Mouse (Mus musculus) hindbrain, embryonic 14.5 days (tissue): ENCODE measurements around the gene Fcf1. TPM values are rescaled to one million over a fixed set of nuclear protein-coding genes. Genes with fewer than 3 reads are reported as not detected.
A peak's percentile ranks its signal among the peaks of the same experiment; 100 is the strongest.

Experiments used
- ATAC-seq: fragments of 200-750 bp; cut with Nextera tagmentation; 2 replicates; pipeline ENCODE4 v1.8.0; 2017; ENCODE audit warnings: moderate number of reproducible peaks, mild to moderate bottlenecking, moderate TSS enrichment, moderate library complexity; ENCODE audit not compliant: low FRiP score
- DNase-seq: peaks from one replicate; pipeline ENCODE4 v3.0.0-alpha.2; 2015; ENCODE audit warnings: low spot score
- H3K27ac ChIP-seq: fragments of 300-500 bp; sonication (generic); 2 replicates; pipeline ENCODE4 v1.5.1; 2014; ENCODE audit warnings: mild to moderate bottlenecking, moderate library complexity
- H3K27me3 ChIP-seq: fragments of 300-500 bp; sonication (generic); 2 replicates; pipeline ENCODE4 v1.6.1; 2014; ENCODE audit warnings: mild to moderate bottlenecking, low read length, mixed read lengths; ENCODE audit not compliant: control insufficient read depth, insufficient read depth
- H3K36me3 ChIP-seq: fragments of 300-500 bp; sonication (generic); replicated peaks from 2 replicates; pipeline ENCODE4 v1.6.1; 2014; ENCODE audit not compliant: control insufficient read depth, insufficient read depth
- H3K4me1 ChIP-seq: fragments of 300-500 bp; sonication (generic); replicated peaks from 2 replicates; pipeline ENCODE4 v1.6.1; 2014; ENCODE audit warnings: antibody characterized with exemption, low read length, mixed read lengths; ENCODE audit not compliant: control insufficient read depth, insufficient read depth
- H3K4me2 ChIP-seq: fragments of 300-500 bp; sonication (generic); replicated peaks from 2 replicates; pipeline ENCODE4 v1.6.1; 2014; ENCODE audit warnings: mild to moderate bottlenecking, moderate library complexity
- H3K4me3 ChIP-seq: fragments of 300-500 bp; sonication (generic); replicated peaks from 2 replicates; pipeline ENCODE4 v1.5.1; 2014; ENCODE audit warnings: mild to moderate bottlenecking, low read length
- H3K9ac ChIP-seq: fragments of 300-500 bp; sonication (generic); 2 replicates; pipeline ENCODE4 v1.6.1; 2014
- H3K9me3 ChIP-seq: fragments of 300-500 bp; sonication (generic); 2 replicates; pipeline ENCODE4 v1.6.1; 2016; ENCODE audit warnings: low read length; ENCODE audit not compliant: control insufficient read depth
- WGBS: fragments of 180-500 bp; shearing (Covaris S2); extraction: QIAGEN DNeasy Blood & Tissue Kit; methylation state at CpG from one replicate; pipeline ENCODE4 v1.1.7; 2014; 5-methylcytosine and 5-hydroxymethylcytosine counted together
- polyA plus RNA-seq: library from polyadenylated mRNA; unstranded; fragments of >200 nt; fragmentation: Nextera tagmentation; extraction: Ambion mirVana; gene quantifications from 2 replicates; pipeline ENCODE4 v1.2.1, GENCODE M21; 2014

Fcf1 gene
- polyA plus RNA-seq: 77.0 and 85.9 TPM in 2 replicates

DNA sequence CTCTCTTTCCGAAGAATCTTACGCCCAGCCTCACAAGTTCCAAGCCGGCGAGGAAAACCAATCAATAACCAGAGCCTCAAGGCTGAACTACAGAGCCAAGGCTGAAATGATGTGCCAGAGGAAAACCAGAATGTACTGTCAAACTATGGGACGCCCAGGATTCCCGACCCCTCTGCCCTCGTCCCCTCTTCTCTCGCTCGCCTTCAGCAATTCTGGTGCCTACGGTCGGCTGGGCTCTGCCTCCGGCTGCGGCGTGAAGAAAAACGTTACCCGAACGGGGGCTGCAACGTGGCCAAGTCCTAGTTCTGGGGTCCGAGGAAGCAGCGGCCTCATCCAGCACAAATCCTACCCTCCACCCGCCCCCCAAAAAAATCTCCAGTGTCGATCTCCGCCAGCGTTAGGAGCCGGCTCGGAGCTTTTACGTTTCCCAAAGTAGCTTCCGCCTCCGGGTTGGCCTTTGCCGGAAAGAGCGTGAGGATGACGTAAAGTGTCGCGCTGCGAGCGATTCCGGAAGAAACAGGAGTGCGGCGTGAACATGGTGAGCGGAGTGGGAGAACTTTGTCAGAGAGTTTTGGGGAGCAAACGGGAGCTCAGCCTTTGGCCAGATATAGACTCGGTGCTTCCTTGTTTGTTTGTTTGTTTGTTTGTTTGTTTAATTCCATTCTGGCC, at the start of gene Fcf1, which contains the start of gene Arel1:
Gene Fcf1, plus strand, starts transcription at position 470 of the 669 bp plus-strand sequence.
Gene Arel1, minus strand, starts transcription at position 473 of the 669 bp plus-strand sequence.
- peaks cover 29% of the 10 kb centered on the region for H3K36me3 ChIP-seq
- DNase-seq: peak; percentile 94
- H3K4me2 ChIP-seq: peak within 1 kb of the TSS; percentile 77
- ATAC-seq: peak; percentile 86
- under 1% methylated on average over 42 of the region's 42 CpGs for WGBS
- H3K4me1 ChIP-seq: peaks cover 11% of the 10 kb centered on the region
- H3K27ac ChIP-seq: peak within 1 kb of the TSS; percentile 71
- H3K9me3 ChIP-seq: no peaks in the 10 kb centered on the region
- peak within 1 kb of the TSS; percentile 97 for H3K4me3 ChIP-seq
- no peaks in the 10 kb centered on the region for H3K27me3 ChIP-seq
- H3K9ac ChIP-seq: peak within 1 kb of the TSS; percentile 92

DNA sequence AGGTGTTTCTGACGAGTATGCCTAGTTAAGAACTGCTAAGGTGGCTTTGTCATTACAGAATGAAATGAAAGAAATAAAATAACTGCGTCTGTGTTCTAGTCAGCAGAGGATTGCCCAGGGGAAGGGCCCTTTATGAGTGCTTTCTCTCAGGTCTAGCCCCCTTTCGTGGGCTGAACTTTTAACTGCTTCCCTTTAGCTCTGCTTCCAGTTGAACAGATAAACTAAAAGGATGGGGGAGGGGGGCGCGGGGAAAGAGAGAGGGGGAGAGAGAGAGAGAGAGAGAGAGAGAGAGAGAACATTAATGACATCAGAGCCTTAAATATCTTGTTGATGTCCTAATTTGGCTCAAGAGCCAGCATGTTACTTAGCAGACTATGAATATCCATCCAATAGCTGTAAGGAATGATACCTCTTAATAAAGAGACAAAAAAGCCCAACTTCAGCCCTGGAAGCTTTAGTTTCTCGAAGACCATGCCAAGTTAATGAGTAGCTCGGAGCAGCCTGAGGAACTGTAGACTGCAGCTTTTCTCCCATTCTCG, 48.7 kb upstream of the Fcf1 start:
- H3K9me3 ChIP-seq: no peaks in the 10 kb centered on the region
- WGBS: 53% methylated on average over 8 of the region's 8 CpGs
- no peak overlapping the region for H3K4me3 ChIP-seq
- no peak overlapping the region for H3K9ac ChIP-seq
- ATAC-seq (no peak), DNase-seq (no peak)
- no peaks in the 10 kb centered on the region for H3K4me1 ChIP-seq
- peaks cover 90% of the 10 kb centered on the region for H3K36me3 ChIP-seq
- H3K4me2 ChIP-seq: no peak overlapping the region
- H3K27ac ChIP-seq: no peak overlapping the region
- no peaks in the 10 kb centered on the region for H3K27me3 ChIP-seq

DNA sequence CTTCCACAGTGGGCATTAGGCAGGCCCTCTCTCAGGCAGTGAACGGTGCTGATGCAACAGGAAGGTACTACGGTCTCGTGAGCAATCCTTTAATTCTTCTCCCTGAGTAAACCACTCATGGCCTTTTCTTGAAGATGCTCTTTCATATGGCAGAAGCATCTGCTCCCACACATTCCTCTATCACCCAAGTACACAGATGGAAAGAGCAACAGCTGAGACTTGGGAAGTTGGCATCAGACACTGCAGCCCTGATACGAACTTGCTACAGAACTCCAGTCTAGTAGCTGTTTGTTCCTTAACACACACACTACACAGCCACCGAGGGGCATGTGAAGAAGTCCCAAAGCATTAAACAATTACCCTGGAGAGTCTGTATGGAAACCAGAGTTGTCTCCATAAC, 46.4 kb upstream of the Fcf1 start:
- H3K4me3 ChIP-seq: no peak overlapping the region
- ATAC-seq (no peak), DNase-seq (no peak)
- WGBS: 93% methylated on average over 5 of the region's 5 CpGs
- no peak overlapping the region for H3K27ac ChIP-seq
- no peaks in the 10 kb centered on the region for H3K27me3 ChIP-seq
- H3K9ac ChIP-seq: no peak overlapping the region
- H3K36me3 ChIP-seq: peaks cover 92% of the 10 kb centered on the region
- H3K4me2 ChIP-seq: no peak overlapping the region
- H3K4me1 ChIP-seq: no peaks in the 10 kb centered on the region
- H3K9me3 ChIP-seq: no peaks in the 10 kb centered on the region

GRCm38 (mm10) chr12:84926542-84926941, 44.2 kb upstream of the Fcf1 start:
- Histone ChIP-seq H3K36me3 (peaks cover 91% of the 10 kb centered on the region), H3K4me1 (no peaks in the 10 kb centered on the region), H3K27ac (no peak overlapping the region), H3K9ac (no peak overlapping the region), H3K9me3 (no peaks in the 10 kb centered on the region), H3K27me3 (no peaks in the 10 kb centered on the region), H3K4me3 (no peak overlapping the region), H3K4me2 (no peak overlapping the region)
- ATAC-seq (no peak), DNase-seq (no peak)
- 95% methylated on average over 6 of the region's 6 CpGs for WGBS

- no peaks in the 10 kb centered on the region for H3K4me1 ChIP-seq
- H3K36me3 ChIP-seq: peaks cover 82% of the 10 kb centered on the region
Measured at GRCm38 (mm10) chr12:84932210-84932609, 38.5 kb upstream of the Fcf1 start.

DNA sequence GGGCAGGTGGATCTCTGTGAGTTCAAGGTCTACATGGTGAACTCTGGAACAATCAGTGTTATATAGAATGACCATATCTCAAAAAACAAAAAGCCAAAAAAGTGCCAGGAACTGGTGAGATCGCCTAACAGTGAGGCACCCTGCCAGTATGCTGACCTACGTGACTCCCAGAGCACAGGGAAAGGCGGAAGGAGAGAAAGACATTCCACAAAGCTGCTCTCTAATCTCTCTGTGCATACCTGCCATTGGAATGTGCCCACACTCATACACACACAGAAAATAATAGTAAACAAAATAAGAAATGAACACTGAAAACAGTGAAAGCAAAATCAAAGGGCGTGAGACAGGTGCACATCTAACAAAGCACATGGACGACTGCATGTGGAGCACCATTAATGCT, 35.4 kb upstream of the Fcf1 start:
- Histone ChIP-seq H3K4me2 (no peak overlapping the region), H3K27me3 (no peaks in the 10 kb centered on the region), H3K27ac (no peak overlapping the region), H3K4me1 (no peaks in the 10 kb centered on the region), H3K36me3 (peaks cover 77% of the 10 kb centered on the region), H3K9ac (no peak overlapping the region), H3K9me3 (no peaks in the 10 kb centered on the region), H3K4me3 (no peak overlapping the region)
- ATAC-seq: no peak
- no peak for DNase-seq
- WGBS: 90% methylated on average over 5 of the region's 5 CpGs

More at GRCm38 (mm10) chr12:84932210-84932609, 38.5 kb upstream of the Fcf1 start:
- WGBS: 96% methylated on average over 6 of the region's 6 CpGs
- DNase-seq (no peak), ATAC-seq (no peak)
- Histone ChIP-seq H3K9me3 (no peaks in the 10 kb centered on the region), H3K4me3 (no peak overlapping the region), H3K4me2 (no peak overlapping the region), H3K9ac (no peak overlapping the region), H3K27ac (no peak overlapping the region), H3K27me3 (no peaks in the 10 kb centered on the region)

- H3K27me3 ChIP-seq: no peaks in the 10 kb centered on the region
- ATAC-seq (no peak), DNase-seq (no peak)
- H3K9me3 ChIP-seq: no peaks in the 10 kb centered on the region
- H3K4me3 ChIP-seq: no peak overlapping the region
- H3K36me3 ChIP-seq: peaks cover 76% of the 10 kb centered on the region
- no peak overlapping the region for H3K9ac ChIP-seq
- H3K4me1 ChIP-seq: no peaks in the 10 kb centered on the region
- 89% methylated on average over 7 of the region's 7 CpGs for WGBS
- H3K27ac ChIP-seq: no peak overlapping the region
- H3K4me2 ChIP-seq: no peak overlapping the region
Measured at GRCm38 (mm10) chr12:84939117-84939516, 31.6 kb upstream of the Fcf1 start.

- no peak for DNase-seq
- no peak for ATAC-seq
- no peak overlapping the region for H3K4me3 ChIP-seq
- H3K4me2 ChIP-seq: no peak overlapping the region
- H3K9me3 ChIP-seq: no peaks in the 10 kb centered on the region
- H3K4me1 ChIP-seq: no peaks in the 10 kb centered on the region
- WGBS: 97% methylated on average over 7 of the region's 7 CpGs
- H3K9ac ChIP-seq: no peak overlapping the region
- H3K27ac ChIP-seq: no peak overlapping the region
- H3K27me3 ChIP-seq: no peaks in the 10 kb centered on the region
- peaks cover 71% of the 10 kb centered on the region for H3K36me3 ChIP-seq
Measured at GRCm38 (mm10) chr12:84940343-84940742, 30.4 kb upstream of the Fcf1 start.

DNA sequence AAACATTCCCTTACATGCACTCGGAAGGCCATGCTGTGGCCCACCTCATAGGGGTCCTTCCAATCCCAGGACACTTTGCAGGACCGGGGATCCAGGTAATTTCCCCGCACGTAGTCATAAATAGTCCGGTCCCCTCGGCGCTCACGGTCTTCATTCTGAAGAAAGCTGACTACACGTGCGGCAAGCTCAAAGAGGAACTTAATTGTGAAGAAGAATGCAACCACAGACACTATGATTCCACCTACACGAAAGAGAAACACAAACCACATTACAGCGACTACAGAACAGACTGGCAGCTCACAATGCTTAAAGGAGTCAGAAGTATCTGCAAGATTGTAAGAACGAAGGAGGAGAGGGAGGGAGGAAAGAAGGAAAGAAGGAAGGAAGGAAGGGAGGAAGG, 29.0 kb upstream of the Fcf1 start:
- 95% methylated on average over 13 of the region's 13 CpGs for WGBS
- no peak for DNase-seq
- H3K36me3 ChIP-seq: peaks cover 74% of the 10 kb centered on the region

More for the DNA sequence above, 29.0 kb upstream of the Fcf1 start:
- Histone ChIP-seq H3K27ac (no peak overlapping the region), H3K4me2 (no peak overlapping the region), H3K9ac (no peak overlapping the region), H3K4me1 (no peaks in the 10 kb centered on the region), H3K27me3 (no peaks in the 10 kb centered on the region), H3K4me3 (no peak overlapping the region), H3K9me3 (no peaks in the 10 kb centered on the region)
- ATAC-seq: no peak
